Mouse (Mus musculus): ENCODE results near the gene Trim39. TPM values are rescaled to one million over a fixed set of nuclear protein-coding genes. Genes with fewer than 3 reads are reported as not detected.
"Not testable (repeated sequence)": the region's sequence is repeated elsewhere in the genome, so short reads cannot be mapped to it uniquely, and the experiment has no call there.

Trim39 gene
- 25.2 and 27.2 TPM in 2 replicates for polyA plus RNA-seq (2016; fragmentation: Nextera tagmentation; extraction: Ambion mirVana)

- peak; percentile 85 for ATAC-seq (ENCODE audit: insufficient number of reproducible peaks, insufficient read depth, low FRiP score, low TSS enrichment)
- peak within 1 kb of the TSS; percentile 93 for H3K27ac ChIP-seq
- peak within 1 kb of the TSS; percentile 92 for H3K4me3 ChIP-seq
- H3K27me3 ChIP-seq = no peaks in the 10 kb centered on the region
- peak within 1 kb of the TSS; percentile 59 for H3K4me2 ChIP-seq (replicated peaks)
- H3K9ac ChIP-seq = peak within 1 kb of the TSS; percentile 95
- peaks cover 28% of the 10 kb centered on the region for H3K4me1 ChIP-seq
- WGBS = under 1% methylated on average over 43 of the region's 43 CpGs
- H3K9me3 ChIP-seq = no peaks in the 10 kb centered on the region
- peaks cover 20% of the 10 kb centered on the region for H3K36me3 ChIP-seq
Measured at GRCm38 (mm10) chr17:36271586-36272256, at the start of gene Trim39. Trim39 (minus strand) TSS chr17:36272247.

GRCm38 (mm10) chr17:36315689-36316253 is 43.7 kb upstream of the Trim39 start:
- no peaks in the 10 kb centered on the region for H3K9me3 ChIP-seq
- H3K36me3 ChIP-seq = no peaks in the 10 kb centered on the region
- H3K27me3 ChIP-seq = no peaks in the 10 kb centered on the region
- no peak for ATAC-seq (ENCODE audit: insufficient number of reproducible peaks, insufficient read depth, low FRiP score, low TSS enrichment)
- no peak overlapping the region for H3K27ac ChIP-seq
- peak overlapping the region; percentile 41 for H3K4me3 ChIP-seq
- peak overlapping the region; percentile 81 for H3K4me2 ChIP-seq (replicated peaks)
- 0 out of 2 replicates have a peak, but pooled peaks cover 3% of the 10 kb centered on the region for H3K4me1 ChIP-seq
- H3K9ac ChIP-seq = peak overlapping the region; percentile 49; the same call in 1 of the 2 replicates
- WGBS = 23% methylated on average over 5 of the region's 5 CpGs

GRCm38 (mm10) chr17:36315041-36315688 is 43.1 kb upstream of the Trim39 start:
- Histone ChIP-seq H3K9me3 (no peaks in the 10 kb centered on the region), H3K4me2 (replicated peaks) (peak overlapping the region; percentile 81), H3K4me1 (0 out of 2 replicates have a peak, but pooled peaks cover 3% of the 10 kb centered on the region), H3K36me3 (no peaks in the 10 kb centered on the region), H3K27me3 (no peaks in the 10 kb centered on the region), H3K27ac (no peak overlapping the region), H3K9ac (peak overlapping the region; percentile 49), H3K4me3 (peak overlapping the region; percentile 41)
- under 1% methylated on average over 19 of the region's 19 CpGs for WGBS
- peak; percentile 52; the same call in 1 of the 2 replicates for ATAC-seq (ENCODE audit: insufficient number of reproducible peaks, insufficient read depth, low FRiP score, low TSS enrichment)

- no peak; the same call in 1 of the 2 replicates for ATAC-seq (ENCODE audit: insufficient number of reproducible peaks, insufficient read depth, low FRiP score, low TSS enrichment)
- no peak overlapping the region for H3K27ac ChIP-seq
- no peaks in the 10 kb centered on the region for H3K27me3 ChIP-seq
- 4% methylated on average over 9 of the region's 9 CpGs for WGBS
- H3K4me2 ChIP-seq (replicated peaks) = peak overlapping the region; percentile 81
- H3K36me3 ChIP-seq = no peaks in the 10 kb centered on the region
- H3K4me1 ChIP-seq = 0 out of 2 replicates have a peak, but pooled peaks cover 3% of the 10 kb centered on the region
- no peaks in the 10 kb centered on the region for H3K9me3 ChIP-seq
- H3K4me3 ChIP-seq = peak overlapping the region; percentile 41
- H3K9ac ChIP-seq = no peak overlapping the region
Measured at GRCm38 (mm10) chr17:36314511-36314910, 42.5 kb upstream of the Trim39 start.

- Histone ChIP-seq H3K4me2 (replicated peaks) (no peak overlapping the region), H3K4me3 (no peak overlapping the region), H3K27me3 (no peaks in the 10 kb centered on the region), H3K9ac (no peak overlapping the region), H3K9me3 (no peaks in the 10 kb centered on the region), H3K27ac (no peak overlapping the region), H3K36me3 (no peaks in the 10 kb centered on the region), H3K4me1 (no peaks in the 10 kb centered on the region)
- ATAC-seq (ENCODE audit: insufficient number of reproducible peaks, insufficient read depth, low FRiP score, low TSS enrichment) = no peak
- 38% methylated on average over 1 of the region's 1 CpGs for WGBS
Measured at GRCm38 (mm10) chr17:36309293-36309692, 37.2 kb upstream of the Trim39 start.

- not testable (repeated sequence) for H3K27me3 ChIP-seq; H3K4me3 ChIP-seq; ATAC-seq (ENCODE audit: insufficient number of reproducible peaks, insufficient read depth, low FRiP score, low TSS enrichment); H3K36me3 ChIP-seq; H3K27ac ChIP-seq; H3K9ac ChIP-seq; H3K9me3 ChIP-seq; H3K4me2 ChIP-seq (replicated peaks); H3K4me1 ChIP-seq
- WGBS = 3% methylated on average over 3 of the region's 3 CpGs
Measured at GRCm38 (mm10) chr17:36308855-36309254, 36.8 kb upstream of the Trim39 start.

- Histone ChIP-seq H3K9me3 (peaks cover 7% of the 10 kb centered on the region; the same call in 1 of the 2 replicates), H3K4me1 (no peaks in the 10 kb centered on the region), H3K9ac (no peak within 1 kb of the TSS), H3K4me3 (no peak within 1 kb of the TSS), H3K27me3 (no peaks in the 10 kb centered on the region), H3K4me2 (replicated peaks) (no peak within 1 kb of the TSS), H3K36me3 (peaks cover 14% of the 10 kb centered on the region), H3K27ac (no peak within 1 kb of the TSS)
- 95% methylated on average over 2 of the region's 2 CpGs for WGBS
- ATAC-seq (ENCODE audit: insufficient number of reproducible peaks, insufficient read depth, low FRiP score, low TSS enrichment) = no peak
Measured at GRCm38 (mm10) chr17:36286390-36286789, 14.3 kb upstream of the Trim39 start, which contains the start of gene H2-M10.2. H2-M10.2 (minus strand) TSS chr17:36286490.

- H3K36me3 ChIP-seq = peaks cover 37% of the 10 kb centered on the region
- ATAC-seq (ENCODE audit: insufficient number of reproducible peaks, insufficient read depth, low FRiP score, low TSS enrichment) = no peak
- 91% methylated on average over 4 of the region's 4 CpGs for WGBS
Measured at GRCm38 (mm10) chr17:36281521-36282245, 9.6 kb upstream of the Trim39 start.

GRCm38 (mm10) chr17:36274776-36275175 is 2.7 kb upstream of the Trim39 start:
- Histone ChIP-seq H3K4me3 (no peak overlapping the region), H3K27me3 (no peaks in the 10 kb centered on the region), H3K27ac (no peak overlapping the region), H3K4me1 (peaks cover 27% of the 10 kb centered on the region), H3K9ac (no peak overlapping the region), H3K36me3 (peaks cover 17% of the 10 kb centered on the region), H3K4me2 (replicated peaks) (no peak overlapping the region), H3K9me3 (no peaks in the 10 kb centered on the region)
- WGBS = 94% methylated on average over 4 of the region's 4 CpGs
- ATAC-seq (ENCODE audit: insufficient number of reproducible peaks, insufficient read depth, low FRiP score, low TSS enrichment) = no peak

More at GRCm38 (mm10) chr17:36281521-36282245, 9.6 kb upstream of the Trim39 start:
- Histone ChIP-seq H3K4me3 (no peak overlapping the region), H3K4me1 (no peaks in the 10 kb centered on the region), H3K27me3 (no peaks in the 10 kb centered on the region), H3K9me3 (peaks cover 7% of the 10 kb centered on the region; the same call in 1 of the 2 replicates), H3K27ac (no peak overlapping the region), H3K9ac (no peak overlapping the region), H3K4me2 (replicated peaks) (no peak overlapping the region)

GRCm38 (mm10) chr17:36273796-36274195 is 1.7 kb upstream of the Trim39 start:
- no peak overlapping the region for H3K27ac ChIP-seq
- H3K36me3 ChIP-seq = peaks cover 10% of the 10 kb centered on the region
- WGBS = 93% methylated on average over 4 of the region's 4 CpGs
- no peak overlapping the region for H3K4me3 ChIP-seq
- no peak overlapping the region for H3K9ac ChIP-seq
- ATAC-seq (ENCODE audit: insufficient number of reproducible peaks, insufficient read depth, low FRiP score, low TSS enrichment) = no peak
- peaks cover 28% of the 10 kb centered on the region for H3K4me1 ChIP-seq
- H3K27me3 ChIP-seq = no peaks in the 10 kb centered on the region
- no peaks in the 10 kb centered on the region for H3K9me3 ChIP-seq
- H3K4me2 ChIP-seq (replicated peaks) = no peak overlapping the region

- no peaks in the 10 kb centered on the region for H3K27me3 ChIP-seq
- 84% methylated on average over 9 of the region's 9 CpGs for WGBS
- peak overlapping the region; percentile 92 for H3K4me3 ChIP-seq
- no peaks in the 10 kb centered on the region for H3K9me3 ChIP-seq
- peak overlapping the region; percentile 95; the same call in 1 of the 2 replicates for H3K9ac ChIP-seq
- no peak overlapping the region for H3K27ac ChIP-seq
- H3K4me2 ChIP-seq (replicated peaks) = peak overlapping the region; percentile 59
- ATAC-seq (ENCODE audit: insufficient number of reproducible peaks, insufficient read depth, low FRiP score, low TSS enrichment) = no peak
- peaks cover 28% of the 10 kb centered on the region for H3K4me1 ChIP-seq
- H3K36me3 ChIP-seq = peaks cover 10% of the 10 kb centered on the region
Measured at GRCm38 (mm10) chr17:36272643-36273366, 758 bp upstream of the Trim39 start.

Data from embryonic facial prominence, embryonic 12.5 days (tissue).